In the genomic region with DNA sequence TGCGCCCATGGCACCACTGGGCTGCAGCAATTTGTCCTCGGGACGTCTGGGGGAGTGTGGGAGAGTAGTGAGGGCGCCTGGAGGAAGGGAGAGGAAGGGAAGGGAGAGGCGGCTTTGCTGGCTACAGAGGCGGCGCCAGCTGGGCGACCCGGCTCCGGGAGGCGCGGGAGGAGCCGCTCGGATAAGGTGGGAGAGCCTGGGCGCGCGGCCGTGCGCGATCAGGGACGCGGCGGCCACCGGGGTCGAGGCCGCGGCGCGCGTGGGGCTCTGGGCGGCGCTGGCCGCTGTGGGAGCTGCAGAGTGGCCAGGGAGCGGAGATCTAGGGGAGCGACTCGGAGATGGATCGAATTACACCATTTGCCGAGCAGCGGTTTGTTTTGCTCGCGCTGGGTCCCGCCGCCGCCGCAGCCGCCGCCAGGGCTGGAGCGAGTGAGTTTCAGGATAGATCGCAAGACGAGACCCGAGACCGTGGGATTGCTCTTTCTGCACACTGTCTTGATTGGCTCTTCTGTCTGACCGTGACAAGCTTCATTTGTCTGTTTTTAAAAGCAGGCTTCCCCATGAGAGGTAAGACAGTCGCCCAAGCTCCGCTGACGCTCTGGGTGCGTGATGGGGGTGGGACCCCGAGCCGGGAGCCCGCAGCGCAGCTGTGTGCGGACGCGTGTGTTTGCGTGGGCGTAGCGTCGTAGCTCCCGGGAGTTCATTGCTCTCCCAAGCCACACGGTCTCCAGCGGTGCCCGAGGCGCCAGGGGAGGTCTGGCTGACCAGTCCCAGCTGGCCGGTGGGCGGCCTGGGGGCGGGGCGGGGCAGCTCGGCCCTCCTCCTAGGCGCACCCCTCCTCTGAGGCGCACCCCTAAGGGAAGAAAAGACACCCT, we compare ENCODE assay signal across 8 mouse cellular contexts.
DNase-seq lines count a peak whose midpoint lies in the region; ATAC-seq and TF ChIP-seq lines count a peak whose summit lies in the region.

No protein-coding gene starts in this region.

- peak overlapping the region; percentile 83 for H3K4me3 ChIP-seq in forebrain, embryonic 14.5 days (ENCODE audit: low read depth, low read length)
- peak overlapping the region; percentile 97 for H3K4me3 ChIP-seq in heart, postnatal 0 days (ENCODE audit: low read depth, low read length)
- peak overlapping the region; percentile 59 for H3K4me3 ChIP-seq in liver, embryonic 13.5 days (replicated peaks)
- H3K4me3 ChIP-seq in neural tube, embryonic 11.5 days (ENCODE audit: low read depth, low read length) = peak overlapping the region; percentile 85
- peak overlapping the region; percentile 86 for H3K4me3 ChIP-seq in testis, adult 2 months (ENCODE audit: control insufficient read depth, low read depth, low read length)

- H3K9me3 ChIP-seq in forebrain, embryonic 14.5 days (replicated peaks; ENCODE audit: control insufficient read depth, low read length) = no peaks in the 10 kb centered on the region
- no peaks in the 10 kb centered on the region for H3K9me3 ChIP-seq in heart, postnatal 0 days (replicated peaks; ENCODE audit: control insufficient read depth, low read length)
- H3K9me3 ChIP-seq in liver, embryonic 13.5 days (replicated peaks) = no peaks in the 10 kb centered on the region
- no peaks in the 10 kb centered on the region for H3K9me3 ChIP-seq in neural tube, embryonic 11.5 days (ENCODE audit: control insufficient read depth, low read length)

- 0 out of 2 replicates have a peak, but pooled peaks cover 9% of the 10 kb centered on the region for H3K27me3 ChIP-seq in forebrain, embryonic 14.5 days (replicated peaks; ENCODE audit: control insufficient read depth, insufficient read depth, low read length)
- H3K27me3 ChIP-seq in heart, postnatal 0 days (ENCODE audit: control insufficient read depth, insufficient read depth, low read length) = no peaks in the 10 kb centered on the region
- H3K27me3 ChIP-seq in liver, embryonic 13.5 days = peaks cover 50% of the 10 kb centered on the region
- no peaks in the 10 kb centered on the region for H3K27me3 ChIP-seq in neural tube, embryonic 11.5 days (ENCODE audit: control insufficient read depth, insufficient read depth, low read length)
- H3K27me3 ChIP-seq in testis, adult 2 months (ENCODE audit: control insufficient read depth, insufficient read depth, low read length) = no peaks in the 10 kb centered on the region

- H3K4me2 ChIP-seq in forebrain, embryonic 14.5 days (ENCODE audit: low read length) = peak overlapping the region; percentile 91
- peak overlapping the region; percentile 73 for H3K4me2 ChIP-seq in heart, postnatal 0 days (ENCODE audit: low read depth, low read length)
- H3K4me2 ChIP-seq in liver, embryonic 13.5 days = peak overlapping the region; percentile 61
- H3K4me2 ChIP-seq in neural tube, embryonic 11.5 days (ENCODE audit: low read depth) = peak overlapping the region; percentile 78

- peaks cover 13% of the 10 kb centered on the region for H3K4me1 ChIP-seq in forebrain, embryonic 14.5 days (ENCODE audit: control insufficient read depth, insufficient read depth, low read length)
- peaks cover 42% of the 10 kb centered on the region for H3K4me1 ChIP-seq in heart, postnatal 0 days (ENCODE audit: control insufficient read depth, insufficient read depth)
- H3K4me1 ChIP-seq in liver, embryonic 13.5 days (replicated peaks) = no peaks in the 10 kb centered on the region; the same call in none of the 2 replicates
- H3K4me1 ChIP-seq in neural tube, embryonic 11.5 days (ENCODE audit: control insufficient read depth, insufficient read depth, low read length) = peaks cover 25% of the 10 kb centered on the region; the same call in 1 of the 2 replicates
- peaks cover 4% of the 10 kb centered on the region for H3K4me1 ChIP-seq in testis, adult 2 months (ENCODE audit: control insufficient read depth, insufficient read depth, low read length)

- WGBS in forebrain, embryonic 14.5 days = under 1% methylated on average over 59 of the region's 80 CpGs
- WGBS in heart, postnatal 0 days = under 1% methylated on average over 72 of the region's 80 CpGs
- WGBS in liver, embryonic 13.5 days (ENCODE audit: insufficient replicate concordance) = under 1% methylated on average over 76 of the region's 80 CpGs
- under 1% methylated on average over 75 of the region's 80 CpGs for WGBS in neural tube, embryonic 11.5 days

- TF ChIP-seq EP300 in heart, postnatal 0 days (IDR thresholded peaks at IDR 0.05; ENCODE audit: low read depth) = peak; percentile 27; the same call in 1 of the 2 replicates

- TF ChIP-seq CTCF in heart, postnatal 0 days (IDR thresholded peaks at IDR 0.05; ENCODE audit: low read depth) = no peak
- no peak for TF ChIP-seq CTCF in testis, adult 2 months (IDR thresholded peaks at IDR 0.05; ENCODE audit: control insufficient read depth, insufficient read depth, insufficient replicate concordance, low read depth, low read length)

- TF ChIP-seq POLR2A in testis, adult 2 months (IDR thresholded peaks at IDR 0.05; ENCODE audit: control insufficient read depth, low read depth, low read length) = peak; percentile 24; the same call in 1 of the 2 replicates

- DNase-seq in forebrain, embryonic 14.5 days (ENCODE audit: low spot score) = peak; percentile 79
- peak; percentile 83 for DNase-seq in heart, postnatal 0 days (ENCODE audit: low spot score)
- DNase-seq in kidney, postnatal 14 days = peak; percentile 93
- DNase-seq in liver, embryonic 13.5 days = peak; percentile 20
- peak; percentile 84 for DNase-seq in neural tube, embryonic 11.5 days (ENCODE audit: low spot score)

- no peaks in the 10 kb centered on the region for H3K36me3 ChIP-seq in forebrain, embryonic 14.5 days (ENCODE audit: control insufficient read depth, insufficient read depth, low read length)
- no peaks in the 10 kb centered on the region for H3K36me3 ChIP-seq in heart, postnatal 0 days (replicated peaks; ENCODE audit: control insufficient read depth, insufficient read depth, low read length)
- H3K36me3 ChIP-seq in liver, embryonic 13.5 days = no peaks in the 10 kb centered on the region
- H3K36me3 ChIP-seq in neural tube, embryonic 11.5 days (ENCODE audit: control insufficient read depth, insufficient read depth, low read length) = no peaks in the 10 kb centered on the region
- H3K36me3 ChIP-seq in testis, adult 2 months (ENCODE audit: control insufficient read depth, insufficient read depth, low read length) = no peaks in the 10 kb centered on the region

- H3K9ac ChIP-seq in forebrain, embryonic 14.5 days (ENCODE audit: low read length) = peak overlapping the region; percentile 89
- peak overlapping the region; percentile 90 for H3K9ac ChIP-seq in heart, postnatal 0 days (replicated peaks; ENCODE audit: low read depth, low read length)
- H3K9ac ChIP-seq in liver, embryonic 13.5 days = peak overlapping the region; percentile 64
- H3K9ac ChIP-seq in neural tube, embryonic 11.5 days (ENCODE audit: low read length) = peak overlapping the region; percentile 87

- H3K27ac ChIP-seq in forebrain, embryonic 14.5 days (ENCODE audit: low read depth, low read length) = peak overlapping the region; percentile 93
- peak overlapping the region; percentile 97 for H3K27ac ChIP-seq in heart, postnatal 0 days (ENCODE audit: low read depth)
- H3K27ac ChIP-seq in liver, embryonic 13.5 days = peak overlapping the region; percentile 63
- H3K27ac ChIP-seq in neural tube, embryonic 11.5 days (ENCODE audit: low read depth, low read length) = peak overlapping the region; percentile 88
- H3K27ac ChIP-seq in testis, adult 2 months (ENCODE audit: control insufficient read depth, insufficient read depth, low read depth, low read length) = peak overlapping the region; percentile 67

- peak; percentile 53 for ATAC-seq in CD4-positive, CD25-positive, alpha-beta regulatory T cell, adult 4 months
- peak; percentile 54 for ATAC-seq in cerebellum, adult (ENCODE audit: insufficient number of reproducible peaks, low FRiP score, low TSS enrichment)
- peak; percentile 84 for ATAC-seq in forebrain, embryonic 14.5 days
- peak; percentile 89 for ATAC-seq in heart, postnatal 0 days (ENCODE audit: insufficient read depth, low read depth)
- peak; percentile 86 for ATAC-seq in liver, embryonic 13.5 days (ENCODE audit: low read depth)
- peak; percentile 72 for ATAC-seq in neural tube, embryonic 11.5 days (ENCODE audit: insufficient read depth, low FRiP score, low TSS enrichment)

Comparison
In these comparisons a context has a peak if more than half of its experiments do, and no peak if none do; other contexts are left out.
1. Peak in every context shown above with its lines: DNase-seq, ATAC-seq, H3K4me3 ChIP-seq and H3K27ac ChIP-seq.
2. DNase-seq: peak in every context shown above with its lines; median percentile 93 in kidney, postnatal 14 days; 84 in neural tube, embryonic 11.5 days; 83 in heart, postnatal 0 days; 79 in forebrain, embryonic 14.5 days; 20 in liver, embryonic 13.5 days.